Mouse (Mus musculus) liver, embryonic 15.5 days (tissue): Measurements from ENCODE around the gene Snph. TPM values are rescaled to one million over a fixed set of nuclear protein-coding genes. Genes with fewer than 3 reads are reported as not detected.

Experiments
- ATAC-seq: fragments of 200-750 bp; cut with Nextera tagmentation; 2 replicates; pipeline ENCODE4 v1.8.0; 2017; ENCODE audit warnings: moderate number of reproducible peaks, mild to moderate bottlenecking, moderate library complexity; ENCODE audit not compliant: insufficient read depth
- H3K27ac ChIP-seq: fragments of 300-500 bp; sonication (generic); replicated peaks from 2 replicates; pipeline ENCODE4 v1.5.1; 2015; ENCODE audit warnings: mild to moderate bottlenecking, inconsistent platforms
- H3K27me3 ChIP-seq: fragments of 300-500 bp; sonication (generic); 2 replicates; pipeline ENCODE4 v1.6.1; 2015; ENCODE audit warnings: mild to moderate bottlenecking, inconsistent platforms
- H3K36me3 ChIP-seq: fragments of 300-500 bp; sonication (generic); replicated peaks from 2 replicates; pipeline ENCODE4 v1.6.1; 2015; ENCODE audit warnings: moderate library complexity, mild to moderate bottlenecking, inconsistent platforms
- H3K4me1 ChIP-seq: fragments of 300-500 bp; sonication (generic); replicated peaks from 2 replicates; pipeline ENCODE4 v1.6.1; 2015; ENCODE audit warnings: inconsistent platforms
- H3K4me2 ChIP-seq: fragments of 300-500 bp; sonication (generic); 2 replicates; pipeline ENCODE4 v1.6.1; 2015; ENCODE audit warnings: moderate library complexity, mild to moderate bottlenecking, inconsistent platforms
- H3K4me3 ChIP-seq: fragments of 300-500 bp; sonication (generic); replicated peaks from 2 replicates; pipeline ENCODE4 v1.5.1; 2015; ENCODE audit warnings: mild to moderate bottlenecking, inconsistent platforms
- H3K9ac ChIP-seq: fragments of 300-500 bp; sonication (generic); 2 replicates; pipeline ENCODE4 v1.6.1; 2015; ENCODE audit warnings: moderate library complexity, mild to moderate bottlenecking, inconsistent platforms
- H3K9me3 ChIP-seq: fragments of 300-500 bp; sonication (generic); replicated peaks from 2 replicates; pipeline ENCODE4 v1.6.1; 2016; ENCODE audit warnings: inconsistent platforms
- WGBS: fragments of 180-500 bp; shearing (Covaris S2); methylation state at CpG from one replicate; pipeline ENCODE4 v1.1.7; 2015; ENCODE audit warnings: mixed read lengths; ENCODE audit not compliant: insufficient replicate concordance; 5-methylcytosine and 5-hydroxymethylcytosine counted together
- polyA plus RNA-seq: library from polyadenylated mRNA; unstranded; fragments of >200 nt; fragmentation: Nextera tagmentation; extraction: Ambion mirVana; gene quantifications from 2 replicates; pipeline ENCODE4 v1.2.1, GENCODE M21; 2015

The Snph gene
- polyA plus RNA-seq, 1 experiment from 2014 or later: 0.03 TPM

DNA sequence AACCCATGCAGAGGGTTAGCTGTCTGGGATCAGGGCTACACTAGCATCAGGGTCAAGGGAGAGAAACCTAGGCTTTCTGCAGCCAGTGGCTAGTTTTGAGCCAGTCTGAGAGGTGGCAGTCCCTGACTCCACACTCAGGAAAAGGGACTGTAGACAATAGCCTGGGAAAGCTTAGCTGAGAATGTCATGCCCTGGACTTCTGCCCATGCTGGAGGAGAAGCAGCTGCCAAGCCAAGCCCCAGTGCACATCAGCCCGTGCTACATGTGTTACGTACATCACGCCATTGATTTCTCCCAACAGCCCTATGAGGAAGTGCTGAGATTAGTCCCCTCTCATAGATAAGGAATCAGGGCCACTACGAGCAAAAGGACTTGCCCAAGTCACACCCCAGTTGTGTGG is 30.3 kb downstream of the Snph start:
- Histone ChIP-seq H3K27me3 (peaks cover 7% of the 10 kb centered on the region; the same call in 1 of the 2 replicates), H3K9me3 (no peaks in the 10 kb centered on the region), H3K9ac (no peak overlapping the region), H3K4me3 (no peak overlapping the region), H3K4me2 (no peak overlapping the region), H3K36me3 (no peaks in the 10 kb centered on the region), H3K4me1 (no peaks in the 10 kb centered on the region), H3K27ac (no peak overlapping the region)
- ATAC-seq: no peak
- 33% methylated on average over 4 of the region's 4 CpGs for WGBS

DNA sequence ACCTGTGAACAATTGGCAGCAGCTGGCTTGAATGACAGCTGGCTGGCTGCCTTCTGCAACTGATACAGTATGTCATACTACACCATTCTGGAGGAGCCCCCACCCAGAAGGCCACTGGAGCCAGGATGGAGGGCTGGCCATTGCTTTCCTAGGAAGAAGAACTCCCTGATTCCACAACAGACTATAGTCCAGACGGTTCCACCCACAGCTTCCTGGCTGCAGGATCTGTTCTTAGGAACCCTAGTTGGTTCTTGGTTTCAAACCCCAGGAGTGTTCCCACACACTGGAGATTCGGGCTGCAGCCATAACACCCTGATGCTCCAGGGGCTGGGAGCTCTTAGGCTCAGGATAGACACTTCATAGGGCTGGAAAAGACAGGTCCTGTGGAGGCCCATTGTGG is 34.3 kb downstream of the Snph start:
- H3K9ac ChIP-seq: no peak overlapping the region
- H3K27ac ChIP-seq: no peak overlapping the region
- WGBS: 37% methylated on average over 2 of the region's 2 CpGs
- H3K9me3 ChIP-seq: no peaks in the 10 kb centered on the region
- no peaks in the 10 kb centered on the region for H3K36me3 ChIP-seq
- no peaks in the 10 kb centered on the region for H3K4me1 ChIP-seq
- ATAC-seq: no peak
- no peak overlapping the region for H3K4me2 ChIP-seq
- H3K27me3 ChIP-seq: peaks cover 7% of the 10 kb centered on the region; the same call in 1 of the 2 replicates
- H3K4me3 ChIP-seq: no peak overlapping the region

DNA sequence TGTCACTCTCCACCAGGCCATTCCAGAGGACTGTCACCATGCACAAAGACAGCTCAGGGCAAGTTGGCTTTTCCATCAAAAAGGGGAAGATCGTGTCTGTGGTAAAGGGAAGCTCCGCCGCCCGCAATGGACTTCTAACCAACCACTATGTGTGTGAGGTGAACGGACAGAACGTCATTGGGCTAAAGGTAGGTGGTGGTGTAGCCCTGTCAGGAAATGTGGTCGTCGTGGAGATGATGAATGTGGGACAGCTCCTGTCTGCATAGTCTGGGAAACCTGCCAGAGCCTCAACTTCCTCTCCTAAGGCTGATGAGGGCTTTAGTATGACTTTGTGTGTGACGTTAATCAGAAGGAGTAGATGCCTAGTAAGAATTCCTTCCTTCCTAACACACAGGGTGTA is 45.1 kb downstream of the Snph start:
- WGBS: 11% methylated on average over 9 of the region's 9 CpGs
- no peak overlapping the region for H3K4me3 ChIP-seq

DNA sequence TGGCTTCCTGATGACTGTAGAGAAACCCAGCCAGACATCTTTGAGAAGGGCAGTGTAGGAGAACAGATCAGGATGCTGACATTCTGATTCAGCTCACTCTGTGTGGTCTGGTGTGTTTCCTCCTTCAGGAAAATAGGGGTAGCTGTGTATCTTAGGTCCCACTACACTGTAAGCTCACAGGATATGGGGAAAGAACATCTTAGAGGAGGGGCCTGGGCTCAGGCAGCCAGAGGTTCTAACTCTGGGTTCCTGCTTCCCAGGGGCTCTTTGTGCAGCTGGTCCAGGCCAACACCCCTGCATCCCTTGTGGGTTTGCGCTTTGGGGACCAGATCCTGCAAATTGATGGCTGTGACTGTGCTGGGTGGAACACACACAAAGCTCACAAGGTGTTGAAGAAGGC is 45.6 kb downstream of the Snph start:
- no peak overlapping the region for H3K4me2 ChIP-seq
- H3K27ac ChIP-seq: no peak overlapping the region
- H3K36me3 ChIP-seq: no peaks in the 10 kb centered on the region
- no peak for ATAC-seq
- no peaks in the 10 kb centered on the region for H3K9me3 ChIP-seq
- H3K9ac ChIP-seq: no peak overlapping the region
- no peaks in the 10 kb centered on the region for H3K27me3 ChIP-seq
- no peak overlapping the region for H3K4me3 ChIP-seq
- no peaks in the 10 kb centered on the region for H3K4me1 ChIP-seq
- WGBS: 63% methylated on average over 1 of the region's 1 CpGs

More for the DNA sequence above, 45.1 kb downstream of the Snph start:
- H3K36me3 ChIP-seq: no peaks in the 10 kb centered on the region
- no peak overlapping the region for H3K27ac ChIP-seq
- no peak for ATAC-seq
- no peaks in the 10 kb centered on the region for H3K9me3 ChIP-seq
- H3K4me2 ChIP-seq: no peak overlapping the region
- no peaks in the 10 kb centered on the region for H3K4me1 ChIP-seq
- H3K9ac ChIP-seq: no peak overlapping the region
- no peaks in the 10 kb centered on the region for H3K27me3 ChIP-seq

DNA sequence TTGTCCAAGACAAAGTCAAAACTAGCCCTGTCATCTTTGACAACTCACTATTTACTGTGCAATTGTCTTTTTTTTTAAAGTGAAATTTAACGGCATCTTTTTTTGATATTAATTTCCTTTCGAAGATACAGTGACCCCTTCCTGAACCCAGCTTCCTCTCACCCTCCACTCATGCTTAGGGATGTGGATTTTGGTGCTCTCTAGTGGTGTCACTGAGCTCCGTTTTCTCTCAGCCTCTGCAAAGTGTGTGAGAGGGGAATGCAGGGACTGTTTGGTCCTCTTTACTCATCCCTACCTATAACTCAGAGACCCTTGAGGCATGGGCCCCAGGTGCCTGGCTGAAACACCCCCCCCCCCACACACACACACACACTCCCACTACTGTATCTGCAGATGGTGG is 46.5 kb downstream of the Snph start:
- Histone ChIP-seq H3K4me2 (no peak overlapping the region), H3K36me3 (no peaks in the 10 kb centered on the region), H3K9me3 (no peaks in the 10 kb centered on the region), H3K27ac (no peak overlapping the region), H3K4me3 (no peak overlapping the region), H3K27me3 (no peaks in the 10 kb centered on the region), H3K9ac (no peak overlapping the region), H3K4me1 (no peaks in the 10 kb centered on the region)
- no peak for ATAC-seq
- 49% methylated on average over 3 of the region's 3 CpGs for WGBS

DNA sequence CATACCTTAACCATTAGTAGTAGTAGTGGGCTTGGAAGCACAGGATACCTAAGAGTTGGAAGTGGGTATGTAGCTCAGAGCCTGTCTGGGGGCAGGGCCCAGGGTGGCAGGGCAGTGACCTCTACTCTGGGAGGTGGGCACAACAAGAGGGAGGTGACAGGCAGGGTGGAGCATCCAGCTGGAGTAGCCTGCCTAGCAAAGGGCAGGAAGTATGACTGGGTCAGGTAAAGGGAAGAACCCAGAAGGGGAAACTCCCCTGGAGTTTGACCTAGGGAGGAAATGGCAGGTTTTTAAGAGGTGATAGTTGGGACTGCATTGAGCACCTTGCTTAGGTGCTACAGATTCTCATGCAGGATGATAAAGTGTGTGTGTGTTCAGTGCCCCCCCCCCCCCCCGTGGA is 51.4 kb downstream of the Snph start:
- Histone ChIP-seq H3K9ac (no peak overlapping the region), H3K4me3 (no peak overlapping the region), H3K4me1 (no peaks in the 10 kb centered on the region; the same call in 1 of the 2 replicates), H3K9me3 (no peaks in the 10 kb centered on the region), H3K36me3 (no peaks in the 10 kb centered on the region), H3K4me2 (no peak overlapping the region), H3K27me3 (no peaks in the 10 kb centered on the region; the same call in 1 of the 2 replicates), H3K27ac (no peak overlapping the region)
- ATAC-seq: no peak
- 20% methylated on average over 1 of the region's 1 CpGs for WGBS

DNA sequence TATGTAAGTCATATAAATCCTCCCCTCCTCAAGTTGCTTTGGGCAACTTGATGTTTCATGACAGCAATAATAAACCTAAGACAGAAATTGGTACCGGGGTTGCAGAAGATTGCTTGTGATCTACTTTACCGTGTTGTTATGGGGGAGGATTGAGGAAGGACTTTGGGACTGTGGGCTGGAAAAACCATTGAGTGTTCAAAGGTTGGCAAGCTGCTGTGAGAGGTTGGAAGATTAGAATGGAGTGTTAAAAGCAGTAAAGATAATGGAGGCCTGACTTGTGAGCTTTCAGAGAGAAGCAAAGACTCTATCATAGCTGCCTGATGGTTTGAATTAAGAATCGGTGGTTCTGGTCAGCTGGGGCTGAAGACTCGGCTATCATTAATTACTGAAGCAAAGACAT is 53.2 kb downstream of the Snph start:
- no peaks in the 10 kb centered on the region for H3K9me3 ChIP-seq
- H3K27ac ChIP-seq: no peak overlapping the region
- no peak overlapping the region for H3K4me3 ChIP-seq
- no peak overlapping the region for H3K4me2 ChIP-seq
- H3K4me1 ChIP-seq: no peaks in the 10 kb centered on the region; the same call in 1 of the 2 replicates
- no peaks in the 10 kb centered on the region for H3K36me3 ChIP-seq
- H3K27me3 ChIP-seq: no peaks in the 10 kb centered on the region; the same call in 1 of the 2 replicates
- 67% methylated on average over 4 of the region's 4 CpGs for WGBS
- ATAC-seq: no peak
- no peak overlapping the region for H3K9ac ChIP-seq

DNA sequence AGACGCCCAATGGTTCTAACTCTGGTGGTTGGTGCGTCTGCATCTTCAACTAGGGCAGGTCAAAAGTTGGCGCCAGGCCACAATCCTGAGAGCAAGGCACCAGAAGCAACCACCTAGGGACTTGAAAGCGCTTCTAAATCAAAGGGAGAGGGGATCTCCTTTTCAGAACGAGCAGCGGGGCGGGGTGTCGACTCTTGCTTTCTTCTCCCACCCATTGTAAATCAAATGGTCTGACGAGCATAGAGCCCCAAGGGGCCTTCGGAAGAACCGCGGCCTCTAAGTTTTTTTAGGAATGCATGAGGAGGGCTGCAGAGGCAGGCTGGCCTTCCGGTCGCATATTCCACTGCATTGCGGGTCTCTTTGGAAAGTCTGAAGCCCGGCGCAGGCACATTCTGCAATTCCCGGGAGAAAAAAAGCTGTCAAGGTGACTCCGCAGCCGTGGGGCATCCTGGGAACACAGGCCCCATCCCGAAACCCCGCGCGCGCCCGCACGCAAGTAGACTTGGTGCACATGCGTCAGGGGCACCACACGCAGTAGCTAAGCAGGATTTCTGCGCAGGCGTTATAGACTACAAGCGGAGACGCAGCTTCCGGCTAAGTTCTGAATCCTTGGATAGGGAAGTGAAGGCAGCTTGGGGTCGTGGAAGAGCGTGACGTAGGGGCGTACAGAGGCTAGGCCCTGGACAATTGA is 56.5 kb downstream of the Snph start:
- ATAC-seq: peak; percentile 61
- Histone ChIP-seq H3K27ac (no peak overlapping the region), H3K36me3 (no peaks in the 10 kb centered on the region), H3K9me3 (no peaks in the 10 kb centered on the region), H3K27me3 (no peaks in the 10 kb centered on the region; the same call in 1 of the 2 replicates), H3K4me2 (peak overlapping the region; percentile 73), H3K4me3 (peak overlapping the region; percentile 51), H3K9ac (peak overlapping the region; percentile 27; the same call in 1 of the 2 replicates), H3K4me1 (no peaks in the 10 kb centered on the region; the same call in 1 of the 2 replicates)
- 2% methylated on average over 38 of the region's 38 CpGs for whole genome bisulfite sequencing

DNA sequence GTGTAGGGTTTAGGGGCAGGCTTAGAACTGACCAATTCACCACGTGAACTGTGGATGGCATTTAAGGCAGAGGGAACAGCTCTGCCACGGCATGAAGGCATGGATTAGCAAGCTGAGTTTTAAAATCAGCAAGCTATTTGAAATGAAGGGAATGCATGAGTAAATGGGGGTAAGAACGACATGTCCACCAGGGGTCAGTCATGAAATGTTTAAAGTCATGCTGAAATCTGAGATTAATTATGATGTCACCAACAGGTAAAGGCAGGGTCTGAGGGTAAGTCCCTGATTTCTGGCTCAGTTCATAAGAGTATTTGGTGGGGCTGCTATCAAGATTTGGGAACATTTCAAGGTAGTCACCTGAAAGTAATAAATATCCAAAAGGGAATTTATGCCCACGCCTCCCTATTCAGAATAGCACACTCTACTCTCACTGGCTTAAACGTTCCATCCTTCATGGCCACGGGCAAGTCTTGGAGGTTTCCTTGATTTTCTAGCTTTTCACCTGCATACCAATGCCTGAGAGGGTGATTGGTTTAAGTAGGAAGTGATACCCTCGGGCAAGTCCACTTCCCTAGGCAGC is 57.2 kb downstream of the Snph start:
- H3K9ac ChIP-seq: peak overlapping the region; percentile 27; the same call in 1 of the 2 replicates
- no peak for ATAC-seq
- H3K4me3 ChIP-seq: peak overlapping the region; percentile 51

DNA sequence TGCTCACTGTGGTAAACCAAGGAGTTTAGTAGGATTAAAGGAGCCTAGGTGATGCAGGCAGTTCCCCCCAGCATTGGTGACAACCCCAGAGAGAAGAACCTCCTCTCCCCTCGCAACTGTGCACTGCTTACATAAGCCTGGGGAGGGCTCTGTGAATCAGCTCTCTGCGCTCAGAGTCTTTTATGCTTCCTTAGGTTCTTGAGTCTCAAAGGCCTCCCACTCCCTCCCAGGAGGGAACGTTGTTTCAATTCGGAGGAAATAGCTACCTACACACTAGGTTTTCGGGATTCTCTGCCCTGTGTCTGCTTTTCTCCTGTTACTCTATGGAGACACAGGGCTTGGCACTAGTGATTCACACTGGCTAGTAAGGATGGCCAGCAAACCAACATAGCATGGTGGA is 57.8 kb downstream of the Snph start:
- Histone ChIP-seq H3K9ac (no peak overlapping the region), H3K27ac (no peak overlapping the region), H3K4me2 (no peak overlapping the region), H3K4me3 (no peak overlapping the region), H3K9me3 (no peaks in the 10 kb centered on the region), H3K36me3 (no peaks in the 10 kb centered on the region), H3K27me3 (no peaks in the 10 kb centered on the region; the same call in 1 of the 2 replicates), H3K4me1 (no peaks in the 10 kb centered on the region; the same call in 1 of the 2 replicates)
- 54% methylated on average over 5 of the region's 5 CpGs for WGBS
- ATAC-seq: no peak

More for the DNA sequence above, 57.2 kb downstream of the Snph start:
- WGBS: 23% methylated on average over 7 of the region's 7 CpGs
- Histone ChIP-seq H3K36me3 (no peaks in the 10 kb centered on the region), H3K4me2 (peak overlapping the region; percentile 73), H3K27me3 (no peaks in the 10 kb centered on the region; the same call in 1 of the 2 replicates), H3K4me1 (no peaks in the 10 kb centered on the region; the same call in 1 of the 2 replicates), H3K27ac (no peak overlapping the region), H3K9me3 (no peaks in the 10 kb centered on the region)

DNA sequence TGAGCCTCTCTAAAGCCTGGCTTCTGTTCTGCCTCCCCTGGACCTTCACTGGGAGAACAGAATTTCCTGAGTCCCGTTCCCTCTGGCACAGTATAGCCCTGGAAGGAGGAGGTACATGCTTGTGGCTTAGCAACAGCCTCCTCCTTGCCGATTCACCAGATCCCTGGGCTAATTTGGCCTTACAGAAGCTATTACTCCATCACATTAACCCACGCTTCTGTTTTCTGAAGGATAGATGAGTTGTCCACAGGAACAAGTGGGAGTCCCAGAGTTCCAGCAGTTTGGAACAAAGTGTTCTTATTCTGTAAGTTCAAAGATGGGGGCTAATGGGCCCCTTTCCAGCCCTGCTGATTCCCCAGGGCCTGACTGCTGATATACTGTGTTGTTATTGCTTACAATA is 58.7 kb downstream of the Snph start:
- no peak for ATAC-seq
- WGBS: 52% methylated on average over 3 of the region's 3 CpGs
- H3K4me3 ChIP-seq: no peak overlapping the region
- H3K4me2 ChIP-seq: no peak overlapping the region
- H3K9me3 ChIP-seq: no peaks in the 10 kb centered on the region
- no peak overlapping the region for H3K27ac ChIP-seq
- no peaks in the 10 kb centered on the region for H3K36me3 ChIP-seq
- no peak overlapping the region for H3K9ac ChIP-seq
- no peaks in the 10 kb centered on the region for H3K27me3 ChIP-seq
- H3K4me1 ChIP-seq: no peaks in the 10 kb centered on the region; the same call in 1 of the 2 replicates
